Mouse (Mus musculus) kidney, postnatal 0 days (tissue): ENCODE measurements around the gene Rassf2. TPM values are rescaled to one million over a fixed set of nuclear protein-coding genes. Genes with fewer than 3 reads are reported as not detected.

Source experiments
- ATAC-seq: fragments of 200-750 bp; cut with Nextera tagmentation; replicated peaks from 2 replicates; pipeline ENCODE4 v1.8.0; 2017; ENCODE audit warnings: low read depth, moderate number of reproducible peaks, moderate TSS enrichment, moderate library complexity; ENCODE audit not compliant: low FRiP score
- DNase-seq: peaks from one replicate; pipeline ENCODE4 v3.0.0-alpha.2; 2016; ENCODE audit warnings: low spot score
- H3K27ac ChIP-seq: fragments of 300-500 bp; sonication (generic); 2 replicates; pipeline ENCODE4 v1.5.1; 2014; ENCODE audit warnings: mild to moderate bottlenecking
- H3K27me3 ChIP-seq: fragments of 300-500 bp; sonication (generic); 2 replicates; pipeline ENCODE4 v1.6.1; 2014; ENCODE audit warnings: low read length, mixed read lengths; ENCODE audit not compliant: insufficient read depth
- H3K36me3 ChIP-seq: fragments of 300-500 bp; sonication (generic); 2 replicates; pipeline ENCODE4 v1.6.1; 2014; ENCODE audit warnings: low read length, mixed read lengths; ENCODE audit not compliant: insufficient read depth
- H3K4me1 ChIP-seq: fragments of 300-500 bp; sonication (generic); replicated peaks from 2 replicates; pipeline ENCODE4 v1.6.1; 2014; ENCODE audit warnings: antibody characterized with exemption, low read length, mixed read lengths; ENCODE audit not compliant: insufficient read depth
- H3K4me2 ChIP-seq: fragments of 300-500 bp; sonication (generic); 2 replicates; pipeline ENCODE4 v1.6.1; 2014; ENCODE audit warnings: mild to moderate bottlenecking, low read length, moderate library complexity, mixed read lengths
- H3K4me3 ChIP-seq: fragments of 300-500 bp; sonication (generic); replicated peaks from 2 replicates; pipeline ENCODE4 v1.5.1; 2014; ENCODE audit warnings: low read depth, low read length
- H3K9ac ChIP-seq: fragments of 300-500 bp; sonication (generic); 2 replicates; pipeline ENCODE4 v1.6.1; 2014; ENCODE audit warnings: low read depth, low read length
- H3K9me3 ChIP-seq: fragments of 300-500 bp; sonication (generic); replicated peaks from 2 replicates; pipeline ENCODE4 v1.6.1; 2016; ENCODE audit warnings: low read length, inconsistent platforms, mixed read lengths
- CTCF ChIP-seq: IDR thresholded peaks from 2 replicates; pipeline ENCODE4 v1.5.1; 2016; ENCODE audit warnings: antibody characterized with exemption, low read depth, mild to moderate bottlenecking, moderate library complexity
- WGBS: fragments of 180-500 bp; shearing (Covaris S2); extraction: QIAGEN DNeasy Blood & Tissue Kit; methylation state at CpG from one replicate; pipeline ENCODE4 v1.1.7; 2014; 5-methylcytosine and 5-hydroxymethylcytosine counted together
- polyA plus RNA-seq: library from polyadenylated mRNA; unstranded; fragments of >200 nt; fragmentation: Nextera tagmentation; extraction: Ambion mirVana; gene quantifications from 2 replicates; pipeline ENCODE4 v1.2.1, GENCODE M21; 2015

Gene Rassf2
- polyA plus RNA-seq, 1 experiment from 2014 or later: 3.0 TPM

- DNase-seq (no peak), ATAC-seq (no peak)
- no peak overlapping the region for H3K4me3 ChIP-seq
- no peak for TF ChIP-seq CTCF
- H3K4me1 ChIP-seq: 0 out of 2 replicates have a peak, but pooled peaks cover 5% of the 10 kb centered on the region
- no peaks in the 10 kb centered on the region for H3K36me3 ChIP-seq
- no peak overlapping the region for H3K4me2 ChIP-seq
- H3K27ac ChIP-seq: peak overlapping the region; percentile 28; the same call in 1 of the 2 replicates
- H3K9me3 ChIP-seq: no peaks in the 10 kb centered on the region
- 63% methylated on average over 5 of the region's 5 CpGs for WGBS
- H3K9ac ChIP-seq: no peak overlapping the region
- H3K27me3 ChIP-seq: no peaks in the 10 kb centered on the region
Measured at GRCm38 (mm10) chr2:132020991-132021541, 9.0 kb downstream of the Rassf2 start.

- H3K9me3 ChIP-seq: no peaks in the 10 kb centered on the region
- no peak overlapping the region for H3K4me2 ChIP-seq
- no peaks in the 10 kb centered on the region for H3K36me3 ChIP-seq
- H3K9ac ChIP-seq: no peak overlapping the region
- no peaks in the 10 kb centered on the region for H3K27me3 ChIP-seq
- WGBS: 56% methylated on average over 7 of the region's 7 CpGs
- DNase-seq (no peak), ATAC-seq (no peak)
- H3K27ac ChIP-seq: peak overlapping the region; percentile 28; the same call in 1 of the 2 replicates
- TF ChIP-seq CTCF: no peak
- 0 out of 2 replicates have a peak, but pooled peaks cover 5% of the 10 kb centered on the region for H3K4me1 ChIP-seq
- H3K4me3 ChIP-seq: no peak overlapping the region
Measured at GRCm38 (mm10) chr2:132020420-132020819, 9.6 kb downstream of the Rassf2 start.

GRCm38 (mm10) chr2:132019372-132019811 is 10.7 kb downstream of the Rassf2 start:
- H3K27ac ChIP-seq: no peak overlapping the region
- 0 out of 2 replicates have a peak, but pooled peaks cover 5% of the 10 kb centered on the region for H3K4me1 ChIP-seq
- H3K36me3 ChIP-seq: no peaks in the 10 kb centered on the region
- H3K4me2 ChIP-seq: no peak overlapping the region
- 73% methylated on average over 3 of the region's 3 CpGs for WGBS
- no peaks in the 10 kb centered on the region for H3K27me3 ChIP-seq
- no peak for TF ChIP-seq CTCF
- no peaks in the 10 kb centered on the region for H3K9me3 ChIP-seq
- ATAC-seq: no peak
- no peak overlapping the region for H3K9ac ChIP-seq
- H3K4me3 ChIP-seq: no peak overlapping the region
- no peak for DNase-seq

GRCm38 (mm10) chr2:132018156-132018555 is 11.9 kb downstream of the Rassf2 start:
- no peaks in the 10 kb centered on the region for H3K9me3 ChIP-seq

GRCm38 (mm10) chr2:132017611-132018010 is 12.4 kb downstream of the Rassf2 start:
- Histone ChIP-seq H3K4me3 (no peak overlapping the region), H3K36me3 (no peaks in the 10 kb centered on the region), H3K4me1 (0 out of 2 replicates have a peak, but pooled peaks cover 5% of the 10 kb centered on the region), H3K9me3 (no peaks in the 10 kb centered on the region), H3K9ac (no peak overlapping the region), H3K4me2 (no peak overlapping the region), H3K27me3 (no peaks in the 10 kb centered on the region), H3K27ac (no peak overlapping the region)
- ATAC-seq (no peak), DNase-seq (peak; percentile 43)
- WGBS: 40% methylated on average over 7 of the region's 7 CpGs
- TF ChIP-seq CTCF: no peak

More at GRCm38 (mm10) chr2:132018156-132018555, 11.9 kb downstream of the Rassf2 start:
- no peaks in the 10 kb centered on the region for H3K27me3 ChIP-seq
- 75% methylated on average over 4 of the region's 4 CpGs for WGBS
- DNase-seq (no peak), ATAC-seq (no peak)
- H3K4me3 ChIP-seq: no peak overlapping the region
- H3K4me2 ChIP-seq: no peak overlapping the region
- no peak for TF ChIP-seq CTCF
- H3K4me1 ChIP-seq: 0 out of 2 replicates have a peak, but pooled peaks cover 5% of the 10 kb centered on the region
- no peaks in the 10 kb centered on the region for H3K36me3 ChIP-seq
- no peak overlapping the region for H3K27ac ChIP-seq
- H3K9ac ChIP-seq: no peak overlapping the region

GRCm38 (mm10) chr2:132016034-132016433 is 14.0 kb downstream of the Rassf2 start:
- no peak overlapping the region for H3K4me2 ChIP-seq
- H3K27ac ChIP-seq: no peak overlapping the region
- WGBS: 93% methylated on average over 1 of the region's 1 CpGs
- DNase-seq (no peak), ATAC-seq (no peak)
- no peak overlapping the region for H3K4me3 ChIP-seq
- no peaks in the 10 kb centered on the region for H3K36me3 ChIP-seq
- H3K9me3 ChIP-seq: no peaks in the 10 kb centered on the region
- 0 out of 2 replicates have a peak, but pooled peaks cover 5% of the 10 kb centered on the region for H3K4me1 ChIP-seq
- no peaks in the 10 kb centered on the region for H3K27me3 ChIP-seq
- TF ChIP-seq CTCF: no peak
- no peak overlapping the region for H3K9ac ChIP-seq

GRCm38 (mm10) chr2:132013152-132013551 is 16.9 kb downstream of the Rassf2 start:
- no peak for ATAC-seq

More at GRCm38 (mm10) chr2:132013152-132013551, 16.9 kb downstream of the Rassf2 start:
- H3K4me2 ChIP-seq: no peak overlapping the region
- H3K4me3 ChIP-seq: no peak overlapping the region
- TF ChIP-seq CTCF: no peak
- no peaks in the 10 kb centered on the region for H3K36me3 ChIP-seq
- H3K4me1 ChIP-seq: no peaks in the 10 kb centered on the region
- H3K9me3 ChIP-seq: no peaks in the 10 kb centered on the region
- H3K27ac ChIP-seq: no peak overlapping the region
- H3K9ac ChIP-seq: no peak overlapping the region
- WGBS: 92% methylated on average over 4 of the region's 4 CpGs
- DNase-seq: no peak
- no peaks in the 10 kb centered on the region for H3K27me3 ChIP-seq
